Mouse (Mus musculus): ENCODE data around the gene Mtmr12.
A peak's percentile ranks its signal among the peaks of the same experiment; 100 is the strongest.

DNA sequence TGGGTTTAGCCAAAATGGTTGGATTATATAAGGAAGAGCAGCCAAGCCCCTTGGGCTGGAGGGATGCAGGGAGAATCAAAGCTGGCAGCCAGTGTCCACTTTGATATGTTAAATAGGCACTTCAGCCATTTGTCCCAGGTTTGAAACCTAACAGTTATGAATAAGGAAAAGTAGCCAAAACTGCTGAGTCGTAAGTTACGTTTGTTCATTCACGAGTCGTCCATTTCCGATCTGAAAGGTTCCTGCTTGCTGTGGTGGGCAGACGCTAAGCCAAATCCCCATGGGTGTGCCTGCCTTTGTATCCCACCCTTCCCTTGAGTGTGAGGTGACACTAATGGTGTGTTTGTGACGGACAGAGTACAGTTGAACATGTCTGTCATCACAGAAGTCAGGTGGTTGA, 106.6 kb downstream of the Mtmr12 start:
- no peak for TF ChIP-seq CHD2 (IDR thresholded peaks at IDR 0.05; ENCODE audit: low read depth, low read length)
- peak; percentile 78 for TF ChIP-seq MAFK (IDR thresholded peaks at IDR 0.05; ENCODE audit: insufficient read depth, low read depth, low read length)
- TF ChIP-seq ZNF384 (IDR thresholded peaks at IDR 0.05; ENCODE audit: low read depth, low read length), result no peak

All from ES-E14 (cell line).